14 mouse cellular contexts compared by ENCODE assay signal in genomic region chr11:119801855-119802254, GRCm38 (mm10).
A peak's percentile ranks its signal among the peaks of the same experiment; 100 is the strongest.
DNase-seq lines count a peak whose midpoint lies in the region; ATAC-seq lines count a peak whose summit lies in the region.
"Had no signal": no experiment of that assay in that cellular context is flagged by ENCODE, and none has a peak within 500 bp of the region (broad histone marks: within the 10 kb centered on the region; RNA-seq: fewer than 3 reads in every experiment).

No protein-coding gene starts in this region.

- no peak overlapping the region for H3K4me2 ChIP-seq in liver, embryonic 11.5 days
- H3K4me2 ChIP-seq: embryonic facial prominence, embryonic 12.5 days; hindbrain, embryonic 13.5 days had no signal

- peak; percentile 19 for DNase-seq in liver
- DNase-seq in liver, embryonic 11.5 days (ENCODE audit: low spot score) = no peak
- peak; percentile 13 for DNase-seq in ZHBTc4 (ENCODE audit: low read depth, low spot score)
- peak; percentile 69 for DNase-seq in lung, postnatal 10 days
- peak; percentile 81 for DNase-seq in thymus, postnatal 0 days (ENCODE audit: low spot score)
- DNase-seq in cerebellum, postnatal 36 days = no peak
- no peak for DNase-seq in heart, adult 11 months
- DNase-seq in cerebellum, adult 11 months = no peak
- DNase-seq: adrenal gland, postnatal 25 days; B cell, adult 2 months; cerebellum, adult 2 months; kidney, adult 9 months had no signal

- no peak overlapping the region for H3K4me3 ChIP-seq in liver, embryonic 11.5 days (ENCODE audit: low read depth, low read length)
- H3K4me3 ChIP-seq: embryonic facial prominence, embryonic 12.5 days; hindbrain, embryonic 13.5 days had no signal

- H3K9ac ChIP-seq in liver, embryonic 11.5 days (ENCODE audit: low read depth, low read length) = no peak overlapping the region
- H3K9ac ChIP-seq: embryonic facial prominence, embryonic 12.5 days; hindbrain, embryonic 13.5 days had no signal

- H3K27me3 ChIP-seq in liver, embryonic 11.5 days (replicated peaks; ENCODE audit: control insufficient read depth, insufficient read depth, low read length) = no peaks in the 10 kb centered on the region
- H3K27me3 ChIP-seq: embryonic facial prominence, embryonic 12.5 days; hindbrain, embryonic 13.5 days had no signal

- no peaks in the 10 kb centered on the region; the same call in 1 of the 2 replicates for H3K36me3 ChIP-seq in liver, embryonic 11.5 days (ENCODE audit: control insufficient read depth, insufficient read depth, low read length)

- 38% methylated on average over 1 of the region's 1 CpGs for WGBS in liver, embryonic 11.5 days

- H3K9me3 ChIP-seq in liver, embryonic 11.5 days (ENCODE audit: control insufficient read depth, low read length) = no peaks in the 10 kb centered on the region
- H3K9me3 ChIP-seq: embryonic facial prominence, embryonic 12.5 days; hindbrain, embryonic 13.5 days had no signal

- ATAC-seq in liver, embryonic 11.5 days (replicated peaks; ENCODE audit: low FRiP score) = no peak

- H3K27ac ChIP-seq in liver, embryonic 11.5 days (ENCODE audit: low read depth, low read length) = no peak overlapping the region
- H3K27ac ChIP-seq: embryonic facial prominence, embryonic 12.5 days; hindbrain, embryonic 13.5 days had no signal

- no peaks in the 10 kb centered on the region for H3K4me1 ChIP-seq in liver, embryonic 11.5 days (replicated peaks; ENCODE audit: control insufficient read depth, insufficient read depth, low read length)

Comparison
In these comparisons a context has a peak if more than half of its experiments do, and no peak if none do; other contexts are left out.
1. DNase-seq: peak in liver (single experiment), ZHBTc4 (single experiment), lung, postnatal 10 days (single experiment) and thymus, postnatal 0 days (single experiment); none in liver, embryonic 11.5 days (single experiment), cerebellum, postnatal 36 days (0 of 2), heart, adult 11 months (single experiment) and cerebellum, adult 11 months (single experiment).